Mouse (Mus musculus) bone marrow, adult 2 months (tissue): ENCODE results near the gene Cetn4. TPM values are rescaled to one million over a fixed set of nuclear protein-coding genes. Genes with fewer than 3 reads are reported as not detected.
A peak's percentile ranks its signal among the peaks of the same experiment; 100 is the strongest.

Source experiments
- H3K27ac ChIP-seq: fragments of 200-500 bp; 2 replicates; pipeline ENCODE4 v1.5.1; 2012; ENCODE audit warnings: low read depth, mild to moderate bottlenecking, control low read depth, inconsistent platforms, low read length; ENCODE audit not compliant: control insufficient read depth, poor library complexity, insufficient read depth
- H3K4me1 ChIP-seq: fragments of 200-500 bp; 2 replicates; pipeline ENCODE4 v1.6.1; 2011; ENCODE audit warnings: low read length; ENCODE audit not compliant: control insufficient read depth, insufficient read depth
- H3K4me3 ChIP-seq: fragments of 200-500 bp; replicated peaks from 2 replicates; pipeline ENCODE3; 2011; ENCODE audit warnings: mild to moderate bottlenecking, low read depth, low read length, control low read depth; ENCODE audit not compliant: control insufficient read depth
- CTCF ChIP-seq: fragments of 200-500 bp; IDR thresholded peaks from 2 replicates; pipeline ENCODE4 v1.5.1; 2011; ENCODE audit warnings: low read length, control low read depth; ENCODE audit not compliant: control insufficient read depth, insufficient read depth
- POLR2A ChIP-seq: fragments of 200-500 bp; IDR thresholded peaks from 2 replicates; pipeline ENCODE4 v1.6.1; 2011; ENCODE audit warnings: low read depth, mild to moderate bottlenecking, control low read depth, low read length, borderline replicate concordance; ENCODE audit not compliant: control insufficient read depth
- WGBS: fragments of 180-500 bp; shearing (Covaris S2); methylation state at CpG from one replicate; pipeline ENCODE4 v1.1.7; 2018; 5-methylcytosine and 5-hydroxymethylcytosine counted together
- polyA plus RNA-seq: library from polyadenylated mRNA; stranded (reverse); fragments of >200 nt; gene quantifications from 2 replicates; pipeline ENCODE4 v1.2.4, GENCODE M21; 2011; ENCODE audit warnings: low replicate concordance; ENCODE audit not compliant: missing spikeins, insufficient read depth, insufficient read length

Cetn4 gene
- polyA plus RNA-seq, 1 experiment: 1.7 TPM

- no peaks in the 10 kb centered on the region for H3K4me1 ChIP-seq
- no peak overlapping the region for H3K4me3 ChIP-seq
- 83% methylated on average over 5 of the region's 5 CpGs for WGBS
- no peak overlapping the region for H3K27ac ChIP-seq
- no peak for TF ChIP-seq CTCF
Measured at GRCm38 (mm10) chr3:37342811-37343210, 30.3 kb upstream of the Cetn4 start.

- Histone ChIP-seq H3K4me3 (no peak overlapping the region), H3K27ac (no peak overlapping the region), H3K4me1 (no peaks in the 10 kb centered on the region)
- no peak for TF ChIP-seq POLR2A
- peak; percentile 66 for TF ChIP-seq CTCF
- WGBS: 68% methylated on average over 5 of the region's 5 CpGs
Measured at GRCm38 (mm10) chr3:37341110-37341509, 28.6 kb upstream of the Cetn4 start.

GRCm38 (mm10) chr3:37334053-37334452 is 21.5 kb upstream of the Cetn4 start:
- TF ChIP-seq POLR2A (no peak), CTCF (no peak)
- H3K4me3 ChIP-seq: no peak overlapping the region
- 79% methylated on average over 4 of the region's 4 CpGs for WGBS
- H3K27ac ChIP-seq: no peak overlapping the region
- H3K4me1 ChIP-seq: no peaks in the 10 kb centered on the region; the same call in 1 of the 2 replicates

- whole genome bisulfite sequencing: 16% methylated on average over 6 of the region's 6 CpGs
- no peak overlapping the region for H3K27ac ChIP-seq
Measured at GRCm38 (mm10) chr3:37331999-37332449, 19.5 kb upstream of the Cetn4 start.

GRCm38 (mm10) chr3:37329963-37330362 is 17.5 kb upstream of the Cetn4 start:
- WGBS: 88% methylated on average over 1 of the region's 1 CpGs
- no peak overlapping the region for H3K4me3 ChIP-seq
- H3K27ac ChIP-seq: no peak overlapping the region
- no peaks in the 10 kb centered on the region; the same call in 1 of the 2 replicates for H3K4me1 ChIP-seq
- TF ChIP-seq CTCF (no peak), POLR2A (no peak)

More at GRCm38 (mm10) chr3:37331999-37332449, 19.5 kb upstream of the Cetn4 start:
- no peak for TF ChIP-seq CTCF
- no peak for TF ChIP-seq POLR2A
- Histone ChIP-seq H3K4me1 (no peaks in the 10 kb centered on the region; the same call in 1 of the 2 replicates), H3K4me3 (no peak overlapping the region)

GRCm38 (mm10) chr3:37328489-37328888 is 16.0 kb upstream of the Cetn4 start:
- Histone ChIP-seq H3K4me1 (no peaks in the 10 kb centered on the region; the same call in 1 of the 2 replicates), H3K4me3 (no peak overlapping the region), H3K27ac (no peak overlapping the region)
- TF ChIP-seq CTCF (no peak), POLR2A (no peak)
- 23% methylated on average over 2 of the region's 2 CpGs for WGBS

- Histone ChIP-seq H3K4me3 (no peak overlapping the region), H3K27ac (no peak overlapping the region), H3K4me1 (no peaks in the 10 kb centered on the region; the same call in 1 of the 2 replicates)
- TF ChIP-seq POLR2A: no peak
- no peak for TF ChIP-seq CTCF
- 63% methylated on average over 3 of the region's 3 CpGs for WGBS
Measured at GRCm38 (mm10) chr3:37326627-37327026, 14.1 kb upstream of the Cetn4 start.

- TF ChIP-seq POLR2A (no peak), CTCF (no peak)
- H3K4me3 ChIP-seq: no peak overlapping the region
- H3K4me1 ChIP-seq: no peaks in the 10 kb centered on the region; the same call in 1 of the 2 replicates
- 73% methylated on average over 5 of the region's 5 CpGs for WGBS
- no peak overlapping the region for H3K27ac ChIP-seq
Measured at GRCm38 (mm10) chr3:37325317-37326112, 13.0 kb upstream of the Cetn4 start.
